Mouse (Mus musculus): Measurements from ENCODE around the gene Rbm26.

Gene Rbm26

GRCm38 (mm10) chr14:105177238-105177693 is at the start of gene Rbm26:
TSS of gene Rbm26 (minus strand) at chr14:105177327.
- peak; percentile 95 for DNase-seq (ENCODE audit: low read depth, low spot score)

DNA sequence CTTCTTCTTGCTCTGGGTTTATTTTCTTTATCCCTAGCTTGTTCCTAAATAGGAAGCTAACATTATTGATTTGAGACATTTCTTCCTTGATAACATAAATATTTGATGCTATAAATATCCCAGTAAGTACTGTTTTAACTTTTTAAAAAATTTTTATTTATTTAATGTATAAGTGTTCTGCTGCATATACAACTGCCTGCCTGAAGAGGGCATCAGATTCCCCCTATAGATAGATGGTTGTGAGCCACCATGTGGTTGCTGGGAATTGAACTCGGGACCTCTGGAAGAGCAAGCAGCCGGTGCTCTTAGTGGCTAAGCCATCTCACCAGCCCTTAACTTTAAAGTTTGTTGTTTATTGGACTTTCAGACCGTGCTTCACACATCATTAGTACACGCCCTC is 48.7 kb upstream of the Rbm26 start:
- DNase-seq (ENCODE audit: low read depth, low spot score), result no peak

- DNase-seq (ENCODE audit: low read depth, low spot score), result no peak
These were observed 45.1 kb upstream of the Rbm26 start for GRCm38 (mm10) chr14:105222240-105222639.

DNA sequence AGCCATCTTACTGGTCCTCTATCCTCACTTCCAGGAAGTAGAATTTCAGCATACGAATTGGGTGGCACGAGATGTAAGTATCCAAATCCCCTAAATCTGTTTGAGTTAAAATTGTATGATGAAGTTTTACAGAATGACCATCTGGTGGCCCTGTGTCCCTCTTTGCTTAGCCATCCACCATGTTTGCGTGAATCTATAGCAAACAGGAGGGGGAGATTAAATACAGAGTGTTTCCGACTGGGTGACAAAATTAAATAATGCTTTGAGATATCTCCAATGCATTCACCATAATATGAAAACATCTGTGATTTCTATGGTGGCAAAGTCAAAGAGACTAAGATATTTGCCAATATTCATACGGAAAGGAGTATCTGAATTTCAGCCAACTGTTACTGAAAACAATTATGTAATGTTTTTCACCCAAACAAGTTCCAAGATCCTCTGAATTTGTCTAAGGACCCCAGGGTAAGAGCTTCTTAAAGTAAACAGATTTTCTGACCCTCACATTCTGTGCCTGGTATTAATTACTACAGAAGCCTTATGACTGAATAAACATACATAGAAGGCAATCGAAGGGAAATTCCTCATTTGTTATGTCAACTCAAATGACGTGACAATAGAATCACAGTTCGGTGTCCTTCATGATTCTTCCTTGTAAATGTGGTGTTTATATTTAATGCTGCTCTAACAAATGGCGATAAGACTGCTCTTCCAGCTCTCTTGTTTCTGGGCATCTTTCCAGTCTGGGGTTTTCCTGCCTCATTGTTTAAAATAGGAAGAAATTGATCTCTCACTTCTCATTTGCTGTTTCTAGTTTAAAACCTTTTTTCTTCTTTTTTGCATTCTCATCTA is 42.6 kb upstream of the Rbm26 start:
- no peak for DNase-seq (ENCODE audit: low read depth, low spot score)

GRCm38 (mm10) chr14:105198401-105198800 is 21.3 kb upstream of the Rbm26 start:
- DNase-seq (ENCODE audit: low read depth, low spot score), result peak; percentile 53

GRCm38 (mm10) chr14:105194682-105195081 is 17.6 kb upstream of the Rbm26 start:
- no peak for DNase-seq (ENCODE audit: low read depth, low spot score)

DNA sequence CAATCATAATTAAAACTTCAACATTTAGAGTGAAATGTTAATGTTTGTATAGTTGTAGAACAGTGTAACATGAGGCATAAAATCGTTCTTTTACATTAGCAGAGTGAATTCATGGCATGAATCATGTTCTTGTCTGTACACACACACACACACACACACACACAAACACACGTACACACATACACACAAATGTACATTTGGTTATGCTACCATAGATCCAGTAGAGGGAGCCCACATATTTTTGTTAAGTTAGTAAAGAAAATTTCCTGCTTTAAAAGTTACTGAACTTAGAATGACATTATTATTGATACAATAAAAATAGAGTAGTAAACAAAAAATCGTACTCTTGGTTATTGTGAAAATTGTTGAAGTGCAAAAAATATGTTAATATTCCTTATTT is 7.7 kb upstream of the Rbm26 start:
- peak; percentile 32 for DNase-seq (ENCODE audit: low read depth, low spot score)

DNA sequence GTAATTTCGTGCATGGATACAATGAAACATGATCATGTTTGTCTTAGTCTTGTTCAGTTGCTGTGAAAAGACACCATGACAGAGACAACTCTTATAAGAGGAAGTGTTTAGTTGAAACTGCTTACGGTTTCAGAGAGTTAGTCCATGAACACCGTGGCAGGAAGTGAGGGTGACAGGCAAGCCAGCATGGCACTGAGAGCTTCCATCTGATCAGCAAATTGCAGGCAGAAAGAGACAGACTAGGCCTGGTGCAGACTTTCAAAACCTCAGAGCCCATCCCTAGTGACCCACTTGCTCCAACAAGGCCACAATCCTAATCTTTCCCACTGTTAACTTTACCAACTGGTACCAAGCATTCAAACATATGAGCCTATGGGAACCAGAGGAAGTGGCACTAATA is 5.7 kb upstream of the Rbm26 start:
- no peak for DNase-seq (ENCODE audit: low read depth, low spot score)

- no peak for DNase-seq (ENCODE audit: low read depth, low spot score)
These were observed 2.6 kb upstream of the Rbm26 start for GRCm38 (mm10) chr14:105179733-105180132.

DNA sequence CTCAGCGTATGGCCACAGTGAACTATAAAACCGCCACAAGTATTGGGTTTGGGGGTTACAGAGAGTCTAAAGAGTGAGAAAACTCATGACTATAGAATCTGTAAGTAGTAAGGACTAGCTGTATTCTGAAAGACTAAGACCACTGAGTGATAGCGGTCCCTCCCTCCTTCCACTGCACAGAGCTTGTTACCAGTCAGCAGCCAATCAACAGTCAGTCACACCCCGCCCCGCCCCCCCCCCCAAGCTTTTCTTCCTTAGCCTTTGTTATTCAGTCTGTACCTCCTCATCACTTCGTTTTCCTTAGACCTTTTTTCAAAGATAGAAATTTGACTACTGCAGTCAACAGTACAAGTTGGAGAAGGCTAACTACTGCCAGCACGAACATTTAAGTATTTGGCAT is 1.9 kb upstream of the Rbm26 start:
- no peak for DNase-seq (ENCODE audit: low read depth, low spot score)

DNA sequence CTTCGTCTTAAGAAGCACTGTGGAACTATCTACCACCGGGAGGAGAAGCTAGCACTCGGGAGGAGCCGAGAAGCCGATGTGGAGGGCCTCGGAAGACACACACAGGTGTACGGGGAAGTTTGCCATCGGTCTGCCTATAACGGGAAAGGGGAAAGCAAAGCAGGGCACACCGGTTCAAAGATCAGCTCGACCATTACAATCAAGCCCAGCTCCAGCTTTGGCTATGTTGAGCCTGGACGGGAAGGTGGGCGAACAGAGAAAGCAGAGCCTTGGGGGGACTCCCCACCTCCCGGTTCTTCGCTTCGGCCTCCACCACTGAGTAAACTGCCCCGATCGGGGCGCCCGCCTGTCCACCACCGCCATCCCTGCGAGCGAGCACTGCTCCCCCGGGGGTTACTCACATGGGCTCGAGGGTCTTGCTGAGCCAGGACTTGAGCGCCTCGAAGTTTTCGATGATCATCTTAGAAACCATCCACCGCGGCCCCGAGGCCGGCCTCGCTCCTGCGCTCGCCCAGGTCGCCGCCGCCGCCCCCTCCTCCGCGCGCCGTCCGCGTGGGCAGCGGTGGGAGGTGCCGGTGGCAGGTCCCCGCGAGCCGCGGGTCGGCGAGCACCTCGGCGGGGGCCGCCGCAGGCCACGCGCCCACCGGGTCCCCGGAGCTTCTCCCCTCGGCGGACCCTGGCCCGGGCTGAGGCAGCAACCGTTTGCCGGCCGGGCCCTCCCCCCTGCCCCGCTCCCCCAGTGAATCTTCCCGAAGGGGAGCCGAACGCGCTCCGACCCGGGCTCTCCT is 552 bp downstream of the Rbm26 start:
- no peak for DNase-seq (ENCODE audit: low read depth, low spot score)

GRCm38 (mm10) chr14:105167181-105167580 is 9.9 kb downstream of the Rbm26 start:
- DNase-seq (ENCODE audit: low read depth, low spot score), result no peak

DNA sequence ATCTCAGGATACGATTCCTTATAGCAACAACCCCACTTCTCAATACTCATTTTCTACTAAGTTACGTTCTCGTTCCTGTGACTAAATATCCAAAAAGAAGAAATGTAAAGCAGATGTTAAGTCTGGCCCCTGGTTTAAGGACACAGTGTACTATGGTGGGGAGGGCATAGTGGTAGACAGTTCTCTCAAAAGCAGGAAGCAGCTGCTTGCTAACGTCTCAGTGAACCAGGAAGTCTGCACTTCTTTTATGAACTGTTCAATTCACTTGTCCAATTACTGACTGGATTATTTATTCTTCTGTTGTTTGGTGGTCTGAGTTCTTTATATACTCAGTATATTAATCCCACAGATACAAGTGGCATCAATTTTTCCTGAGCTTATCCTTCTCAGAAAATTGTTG is 12.3 kb downstream of the Rbm26 start:
- no peak for DNase-seq (ENCODE audit: low read depth, low spot score)

- no peak for DNase-seq (ENCODE audit: low read depth, low spot score)
These were observed 15.8 kb downstream of the Rbm26 start for GRCm38 (mm10) chr14:105161334-105161733.

DNA sequence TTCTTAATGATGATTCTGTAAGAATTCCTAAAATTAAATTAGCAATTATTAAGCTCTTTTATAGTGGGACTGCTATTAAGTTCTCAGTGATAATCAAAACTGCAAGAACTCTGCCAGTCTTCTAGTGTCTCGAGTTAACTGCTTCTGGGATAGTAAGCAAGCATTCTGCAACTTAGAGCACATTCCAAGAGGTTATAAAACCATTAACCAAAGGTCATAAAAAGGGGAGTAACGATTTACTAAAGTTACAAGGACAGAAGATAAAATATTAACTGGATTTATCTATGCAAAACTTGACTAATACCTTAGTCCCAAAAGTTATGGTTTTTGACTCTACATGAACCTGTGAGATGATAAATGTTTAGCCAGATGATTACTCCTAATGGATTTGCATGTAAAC is 18.6 kb downstream of the Rbm26 start:
- DNase-seq (ENCODE audit: low read depth, low spot score), result no peak

DNA sequence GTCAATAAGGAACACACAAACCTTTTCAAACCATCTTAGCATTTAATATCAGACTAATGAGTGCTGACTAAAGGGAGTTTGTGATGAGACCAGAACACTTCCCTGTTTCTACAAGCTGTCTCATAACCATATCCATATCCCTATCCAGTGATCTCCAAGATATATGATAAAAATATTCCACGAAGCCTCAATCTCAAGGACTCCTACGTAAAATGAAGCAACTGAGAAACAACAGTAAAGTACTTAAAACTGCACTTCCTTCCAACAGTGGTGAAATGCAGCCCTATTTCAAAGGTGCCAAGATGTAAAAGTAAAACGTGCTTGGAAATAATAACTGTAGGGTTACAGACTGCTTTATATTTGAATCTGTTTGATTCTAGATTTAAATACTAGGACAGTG is 43.1 kb downstream of the Rbm26 start:
- DNase-seq (ENCODE audit: low read depth, low spot score), result no peak

GRCm38 (mm10) chr14:105127715-105128385 is 49.3 kb downstream of the Rbm26 start:
- no peak for DNase-seq (ENCODE audit: low read depth, low spot score)

- no peak for DNase-seq (ENCODE audit: low read depth, low spot score)
These were observed 52.6 kb downstream of the Rbm26 start for GRCm38 (mm10) chr14:105124513-105124912.

GRCm38 (mm10) chr14:105115402-105115801 is 61.7 kb downstream of the Rbm26 start:
- DNase-seq (ENCODE audit: low read depth, low spot score), result no peak

DNA sequence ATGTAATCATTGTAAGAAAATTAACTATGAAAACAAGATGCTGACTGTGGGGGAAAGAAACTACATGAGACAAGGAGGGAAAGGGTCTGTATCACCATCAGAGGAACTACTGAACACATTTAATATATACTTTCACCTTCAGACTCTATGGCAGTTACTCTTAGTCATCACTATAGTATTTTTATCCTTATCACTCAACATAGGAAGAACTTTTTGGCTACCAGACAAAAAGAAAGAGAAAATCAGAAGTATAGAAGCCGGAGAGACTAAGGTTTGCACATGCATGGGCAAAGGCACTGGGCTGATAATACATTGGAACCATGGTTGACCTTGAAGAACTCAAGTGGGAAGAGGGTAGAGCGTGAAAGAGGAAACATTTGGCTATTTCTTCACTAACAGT is 70.9 kb downstream of the Rbm26 start:
- no peak for DNase-seq (ENCODE audit: low read depth, low spot score)

DNA sequence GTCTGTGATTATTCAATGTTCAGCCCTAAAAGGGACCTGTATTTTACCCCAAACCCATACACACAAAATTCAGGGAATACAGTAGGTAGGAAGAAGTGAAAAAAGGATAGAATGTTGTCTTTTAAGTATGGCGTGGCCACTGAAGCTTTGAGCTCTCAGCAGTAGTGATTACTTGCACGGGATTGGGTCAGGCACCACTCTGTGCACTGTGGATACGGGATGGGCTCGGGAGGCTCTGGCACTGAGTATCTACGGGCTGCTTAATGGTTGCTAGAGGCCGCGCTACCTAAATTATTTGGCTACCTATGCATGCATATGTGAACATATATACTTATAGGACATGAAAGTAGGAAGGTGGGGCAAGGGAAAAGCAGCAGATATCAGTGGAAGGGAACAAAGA is 78.3 kb downstream of the Rbm26 start:
- DNase-seq (ENCODE audit: low read depth, low spot score), result no peak

GRCm38 (mm10) chr14:105096221-105096620 is 80.9 kb downstream of the Rbm26 start:
- DNase-seq (ENCODE audit: low read depth, low spot score), result no peak

Data from CD4-positive helper T cell, adult 2 months (primary cell).